Mouse (Mus musculus) left cerebral cortex, postnatal 25 days (tissue): ENCODE data around the gene Polr3f. TPM values are rescaled to one million over a fixed set of nuclear protein-coding genes. Genes with fewer than 3 reads are reported as not detected.

Source experiments
- DNase-seq, 2 experiments: peaks; one replicate each; pipeline ENCODE4 v3.0.0; 2022; ENCODE audit warnings: low spot score in 2 of 2, mixed read lengths in 1 of 2
- intact Hi-C: fragments of 180-260 bp; cut with DNase I; formaldehyde crosslinking; loops from one replicate; pipeline ENCODE4 v1.15.1; 2025
- total RNA-seq, 2 experiments: library from RNA; stranded (reverse); gene quantifications; 2 replicates each; pipeline ENCODE4 v1.2.3; 2021

Polr3f gene
- total RNA-seq, 2 experiments from 2014 or later: 23.9 to 26.5 TPM

DNA sequence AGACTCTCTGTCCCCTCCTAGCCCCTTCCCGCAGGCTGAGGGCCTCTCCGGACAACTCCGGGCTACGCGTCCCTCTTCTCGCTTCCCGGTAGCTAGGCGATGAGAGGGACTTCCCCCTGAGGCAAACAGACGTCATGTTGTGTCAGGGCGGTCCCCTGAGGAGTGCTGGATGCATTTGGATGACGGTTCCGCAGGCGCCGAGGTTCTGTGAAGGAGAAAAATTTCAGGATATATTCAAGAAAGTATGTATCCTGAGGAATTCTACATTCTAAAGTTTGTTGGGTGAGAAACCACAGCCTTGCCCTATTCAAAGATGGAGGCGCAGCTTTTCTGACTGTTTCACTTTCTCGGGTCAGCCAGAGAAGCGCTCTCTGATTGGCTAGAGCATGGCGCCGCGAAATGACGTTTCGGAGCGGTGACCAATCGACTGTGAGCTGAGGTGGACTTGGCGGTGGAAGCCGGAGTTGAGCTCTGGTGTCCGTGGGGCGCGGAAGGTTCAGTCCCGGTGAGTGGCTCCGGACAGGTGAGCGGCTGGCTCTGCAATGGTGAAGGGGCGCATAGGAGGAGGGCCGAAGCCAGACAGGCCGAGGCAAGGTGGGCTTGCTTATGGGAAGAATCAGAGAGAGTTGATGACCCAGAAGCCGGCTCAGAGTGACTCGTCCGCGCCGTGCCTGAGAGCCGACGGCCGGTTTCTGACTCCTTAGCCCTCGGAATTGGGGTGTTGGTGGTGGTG is 28.5 kb downstream of the Polr3f start, which contains the start of gene Sec23b:
Gene Sec23b (plus strand): TSS at position 410 of the 733 bp plus-strand sequence.
- intact Hi-C loops: loop anchor here (1.0 kb wide), 1 partner anchor 29 kb away; the partner anchor contains the start of genes Dzank1 and Polr3f
- peak; percentile 97 to 99 for DNase-seq

DNA sequence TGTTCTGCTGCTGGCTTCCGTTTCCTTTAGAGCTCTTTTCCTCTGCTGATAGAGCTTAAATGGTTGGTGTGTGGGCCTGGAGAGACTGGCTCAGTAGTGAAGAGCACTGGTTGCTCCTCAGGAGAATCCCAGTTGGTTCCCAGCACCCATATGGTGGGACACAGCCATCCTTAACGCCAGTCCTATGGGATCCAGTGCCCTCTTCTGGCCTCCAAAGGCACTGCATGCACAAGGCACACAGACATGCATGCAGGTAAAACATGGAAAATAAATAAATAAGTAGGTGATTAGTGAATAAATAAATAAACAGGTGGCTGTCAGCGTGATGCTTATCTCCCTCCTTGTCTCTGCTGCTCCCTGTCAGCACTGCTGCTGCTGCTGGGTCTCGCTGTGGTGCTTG is 61.2 kb downstream of the Polr3f start:
- DNase-seq: no peak
- intact Hi-C loops: no loop called here

Other genes starting within 250 kb of the Polr3f start
- gene Ovol2, start 195.6 kb upstream of the Polr3f start, total RNA-seq: 1 to 10 TPM; 6.8 to 8.6 TPM
- gene Kat14, start 158.7 kb upstream of the Polr3f start, total RNA-seq: 10 to 100 TPM; 32.2 to 36.0 TPM
- gene Pet117, start 158.7 kb upstream of the Polr3f start, total RNA-seq: 1 to 10 TPM; 7.4 to 9.1 TPM
- 100 to 1,000 TPM; 154 to 164 TPM for gene Dzank1, start 304 bp upstream of the Polr3f start, total RNA-seq
- 10 to 100 TPM; 27.7 to 28.4 TPM for gene Rbbp9, start 23.2 kb downstream of the Polr3f start, total RNA-seq
- 10 to 100 TPM; 48.4 to 50.1 TPM for gene Sec23b, start 28.5 kb downstream of the Polr3f start, total RNA-seq
- gene Smim26, start 66.3 kb downstream of the Polr3f start, total RNA-seq: 10 to 100 TPM; 49.7 to 51.4 TPM
- gene Dtd1, start 72.2 kb downstream of the Polr3f start, total RNA-seq: 10 to 100 TPM; 57.8 to 58.3 TPM